Mouse (Mus musculus): Measurements from ENCODE around the gene Dcdc2b. TPM values are rescaled to one million over a fixed set of nuclear protein-coding genes. Genes with fewer than 3 reads are reported as not detected.

Dcdc2b gene
- polyA plus RNA-seq, 2 experiments, result 0.19 to 0.47 TPM

DNA sequence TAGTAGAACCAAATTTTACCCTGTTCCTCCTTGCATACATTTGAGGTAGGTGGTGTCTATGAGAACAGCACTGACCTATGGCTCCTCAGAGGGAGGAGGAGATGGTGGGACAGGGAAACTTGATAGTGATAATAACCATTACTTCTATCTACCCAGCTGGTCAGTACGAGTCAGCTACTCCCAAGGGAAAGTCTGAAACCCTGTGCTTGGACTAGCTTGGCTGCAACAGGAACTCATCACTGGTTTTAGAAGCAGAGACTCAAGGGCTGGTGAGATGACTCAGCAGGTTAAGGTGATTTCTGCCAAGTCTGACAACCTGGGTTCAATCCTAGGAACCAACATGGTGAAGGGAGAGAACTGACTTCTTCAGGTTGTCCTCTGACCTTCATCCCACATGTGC is 34.6 kb upstream of the Dcdc2b start:
- peaks cover 39% of the 10 kb centered on the region for H3K36me3 ChIP-seq (replicated peaks; ENCODE audit: control insufficient read depth, insufficient read depth, low read depth)

DNA sequence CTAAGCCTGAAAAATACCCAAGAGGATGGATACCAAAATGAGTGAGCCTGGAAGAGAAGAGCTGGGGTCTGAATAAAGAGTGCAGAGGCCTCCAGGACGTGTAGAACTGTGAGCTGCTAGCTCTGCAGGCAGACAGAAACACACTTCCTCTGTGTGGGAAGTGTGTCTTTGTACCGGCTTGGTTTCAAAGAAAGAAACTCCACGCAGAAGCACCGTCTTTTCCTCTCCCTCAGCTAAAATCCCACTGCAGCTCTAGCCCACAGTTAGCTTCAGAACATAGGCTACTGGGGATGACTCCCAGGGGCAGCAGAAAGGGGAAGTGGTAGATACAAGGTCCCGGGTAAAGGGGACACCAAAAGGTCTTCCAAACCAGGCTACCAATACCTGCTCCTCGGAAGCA is 31.1 kb upstream of the Dcdc2b start:
- DNase-seq (ENCODE audit: low read depth in 3 of 3, low spot score in 3 of 3), result no peak
- Histone ChIP-seq H3K4me1 (replicated peaks; ENCODE audit: control insufficient read depth in 2 of 2, insufficient read depth in 2 of 2, low read length in 1 of 2) (peaks cover 4% of the 10 kb centered on the region in 2 experiments), H3K9me3 (ENCODE audit: control insufficient read depth, low read length) (no peaks in the 10 kb centered on the region), H3K27me3 (ENCODE audit: control insufficient read depth, insufficient read depth, low read length) (no peaks in the 10 kb centered on the region), H3K9ac (replicated peaks) (no peak overlapping the region), H3K4me2 (ENCODE audit: low read depth) (no peak overlapping the region), H3K27ac (no peak overlapping the region), H3K36me3 (replicated peaks; ENCODE audit: control insufficient read depth, insufficient read depth, low read depth) (peaks cover 16% of the 10 kb centered on the region), H3K4me3 (ENCODE audit: insufficient read depth in 1 of 2, low read depth in 2 of 2, low read length in 2 of 2) (no peak overlapping the region)
- TF ChIP-seq CTCF (IDR thresholded peaks at IDR 0.05; ENCODE audit: low read depth), result no peak
- TF ChIP-seq EP300 (IDR thresholded peaks at IDR 0.05; ENCODE audit: low read depth), result no peak
- ATAC-seq (ENCODE audit: insufficient read depth), result no peak
- 61% methylated on average over 6 of the region's 6 CpGs for WGBS (ENCODE audit: insufficient replicate concordance)

More for the DNA sequence above, 34.6 kb upstream of the Dcdc2b start:
- 66% methylated on average over 1 of the region's 1 CpGs for WGBS (ENCODE audit: insufficient replicate concordance)
- H3K27me3 ChIP-seq (ENCODE audit: control insufficient read depth, insufficient read depth, low read length), result no peaks in the 10 kb centered on the region
- H3K4me2 ChIP-seq (ENCODE audit: low read depth), result no peak overlapping the region
- no peaks in the 10 kb centered on the region for H3K4me1 ChIP-seq (replicated peaks; ENCODE audit: control insufficient read depth in 2 of 2, insufficient read depth in 2 of 2, low read length in 1 of 2)
- ATAC-seq (ENCODE audit: insufficient read depth) (no peak), DNase-seq (ENCODE audit: low read depth in 3 of 3, low spot score in 3 of 3) (no peak)
- TF ChIP-seq CTCF (IDR thresholded peaks at IDR 0.05; ENCODE audit: low read depth) (no peak), EP300 (IDR thresholded peaks at IDR 0.05; ENCODE audit: low read depth) (no peak)
- no peak overlapping the region for H3K9ac ChIP-seq (replicated peaks)
- no peak overlapping the region for H3K27ac ChIP-seq
- H3K9me3 ChIP-seq (ENCODE audit: control insufficient read depth, low read length), result no peaks in the 10 kb centered on the region
- no peak overlapping the region for H3K4me3 ChIP-seq (ENCODE audit: insufficient read depth in 1 of 2, low read depth in 2 of 2, low read length in 2 of 2)

DNA sequence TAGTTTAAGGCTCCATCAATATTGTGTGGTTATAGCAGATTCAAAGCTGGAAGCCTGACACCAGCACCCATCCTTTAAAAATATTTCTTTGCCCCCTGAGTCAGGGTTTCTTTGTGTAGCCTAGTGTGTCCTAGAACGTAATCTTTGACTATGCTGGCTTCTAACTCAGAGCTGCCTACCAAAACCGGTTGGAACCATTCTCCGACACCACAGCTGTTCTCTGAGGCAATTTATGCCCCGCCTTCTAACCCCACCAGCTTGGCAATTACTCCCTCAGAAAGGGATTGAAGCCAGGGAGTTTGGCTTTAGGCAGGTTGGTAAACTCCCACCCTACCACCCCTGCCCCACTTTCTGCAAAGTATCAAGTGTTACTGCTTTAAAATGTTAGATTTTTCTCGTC is 27.7 kb upstream of the Dcdc2b start:
- peak overlapping the region in 1 of 2 experiments; percentile 57; a peak in 2 of 4 replicates for H3K4me3 ChIP-seq (ENCODE audit: insufficient read depth in 1 of 2, low read depth in 2 of 2, low read length in 2 of 2)
- DNase-seq (ENCODE audit: low read depth in 3 of 3, low spot score in 3 of 3), result no peak
- H3K9ac ChIP-seq (replicated peaks), result peak overlapping the region; percentile 36
- peak overlapping the region; percentile 16 for H3K27ac ChIP-seq
- TF ChIP-seq EP300 (IDR thresholded peaks at IDR 0.05; ENCODE audit: low read depth) (no peak), CTCF (IDR thresholded peaks at IDR 0.05; ENCODE audit: low read depth) (no peak)
- WGBS (ENCODE audit: insufficient replicate concordance), result 61% methylated on average over 5 of the region's 5 CpGs
- no peak for ATAC-seq (ENCODE audit: insufficient read depth)
- peak overlapping the region; percentile 85 for H3K4me2 ChIP-seq (ENCODE audit: low read depth)
- no peaks in the 10 kb centered on the region for H3K27me3 ChIP-seq (ENCODE audit: control insufficient read depth, insufficient read depth, low read length)
- peaks cover 10 to 12% of the 10 kb centered on the region in 2 experiments for H3K4me1 ChIP-seq (replicated peaks; ENCODE audit: control insufficient read depth in 2 of 2, insufficient read depth in 2 of 2, low read length in 1 of 2)
- peaks cover 22% of the 10 kb centered on the region for H3K36me3 ChIP-seq (replicated peaks; ENCODE audit: control insufficient read depth, insufficient read depth, low read depth)
- no peaks in the 10 kb centered on the region for H3K9me3 ChIP-seq (ENCODE audit: control insufficient read depth, low read length)

GRCm38 (mm10) chr4:129640638-129641467 is 26.8 kb upstream of the Dcdc2b start, which contains the start of gene Txlna:
Gene Txlna, minus strand, starts transcription at chr4:129641065.
- WGBS (ENCODE audit: insufficient replicate concordance), result under 1% methylated on average over 60 of the region's 60 CpGs
- Histone ChIP-seq H3K9ac (replicated peaks) (peak within 1 kb of the TSS; percentile 74), H3K27me3 (ENCODE audit: control insufficient read depth, insufficient read depth, low read length) (no peaks in the 10 kb centered on the region), H3K27ac (peak within 1 kb of the TSS; percentile 56), H3K4me2 (ENCODE audit: low read depth) (peak within 1 kb of the TSS; percentile 85), H3K9me3 (ENCODE audit: control insufficient read depth, low read length) (no peaks in the 10 kb centered on the region), H3K4me1 (replicated peaks; ENCODE audit: control insufficient read depth in 2 of 2, insufficient read depth in 2 of 2, low read length in 1 of 2) (peaks cover 10 to 12% of the 10 kb centered on the region in 2 experiments), H3K4me3 (ENCODE audit: insufficient read depth in 1 of 2, low read depth in 2 of 2, low read length in 2 of 2) (peak within 1 kb of the TSS; percentile 57 to 93), H3K36me3 (replicated peaks; ENCODE audit: control insufficient read depth, insufficient read depth, low read depth) (peaks cover 31% of the 10 kb centered on the region)
- DNase-seq (ENCODE audit: low read depth in 3 of 3, low spot score in 3 of 3) (peak; percentile 95 to 97 (median 95)), ATAC-seq (ENCODE audit: insufficient read depth) (peak; percentile 93)
- TF ChIP-seq EP300 (IDR thresholded peaks at IDR 0.05; ENCODE audit: low read depth) (no peak; the same call in 1 of the 2 replicates), CTCF (IDR thresholded peaks at IDR 0.05; ENCODE audit: low read depth) (no peak)

GRCm38 (mm10) chr4:129640101-129640637 is 26.1 kb upstream of the Dcdc2b start:
- no peak for DNase-seq (ENCODE audit: low read depth in 3 of 3, low spot score in 3 of 3)
- Histone ChIP-seq H3K4me3 (ENCODE audit: insufficient read depth in 1 of 2, low read depth in 2 of 2, low read length in 2 of 2) (peak overlapping the region; percentile 57 to 93), H3K27ac (peak overlapping the region; percentile 11), H3K4me2 (ENCODE audit: low read depth) (peak overlapping the region; percentile 85), H3K9ac (replicated peaks) (peak overlapping the region; percentile 74), H3K9me3 (ENCODE audit: control insufficient read depth, low read length) (no peaks in the 10 kb centered on the region), H3K36me3 (replicated peaks; ENCODE audit: control insufficient read depth, insufficient read depth, low read depth) (peaks cover 33% of the 10 kb centered on the region), H3K27me3 (ENCODE audit: control insufficient read depth, insufficient read depth, low read length) (no peaks in the 10 kb centered on the region), H3K4me1 (replicated peaks; ENCODE audit: control insufficient read depth in 2 of 2, insufficient read depth in 2 of 2, low read length in 1 of 2) (peaks cover 10 to 12% of the 10 kb centered on the region in 2 experiments)
- 2% methylated on average over 17 of the region's 17 CpGs for WGBS (ENCODE audit: insufficient replicate concordance)
- ATAC-seq (ENCODE audit: insufficient read depth), result no peak
- TF ChIP-seq CTCF (IDR thresholded peaks at IDR 0.05; ENCODE audit: low read depth), result no peak
- no peak for TF ChIP-seq EP300 (IDR thresholded peaks at IDR 0.05; ENCODE audit: low read depth)
